Mouse (Mus musculus): Measurements from ENCODE around the gene Ankrd28. TPM values are rescaled to one million over a fixed set of nuclear protein-coding genes. Genes with fewer than 3 reads are reported as not detected.

Ankrd28 gene
- polyA plus RNA-seq (2017; shearing (Covaris generic)) = 10 to 100 TPM in 1 of 2 experiments, 1 to 10 TPM in 1; 8.4 to 12.0 TPM

GRCm38 (mm10) chr14:31830571-31831369 is at the start of gene Ankrd28:
Gene Ankrd28, minus strand, starts transcription at chr14:31830651.

Other genes starting within 250 kb of the Ankrd28 start
- 10 to 100 TPM; 11.3 to 13.9 TPM for gene Colq, start 239.3 kb downstream of the Ankrd28 start, polyA plus RNA-seq (2017; shearing (Covaris generic))
- 1 to 10 TPM in 1 of 2 experiments, not detected in 1; 1.8 TPM for gene Gm49387, start 189.8 kb downstream of the Ankrd28 start, polyA plus RNA-seq (2017; shearing (Covaris generic))
- 10 to 100 TPM; 19.3 to 24.0 TPM for gene Btd, start 189.6 kb downstream of the Ankrd28 start, polyA plus RNA-seq (2017; shearing (Covaris generic))
- 10 to 100 TPM; 24.5 to 25.1 TPM for gene Hacl1, start 189.4 kb downstream of the Ankrd28 start, polyA plus RNA-seq (2017; shearing (Covaris generic))
- under 1 TPM in 1 of 2 experiments, not detected in 1; 0.07 TPM for gene Galnt15, start 198.3 kb upstream of the Ankrd28 start, polyA plus RNA-seq (2017; shearing (Covaris generic))